Mouse (Mus musculus) E14TG2a.4 (cell line): ENCODE data around the gene Dnajc3.

Experiments used
- CTCF ChIP-seq: conservative IDR thresholded peaks from 2 replicates; pipeline ENCODE4 v1.5.1; 2014; ENCODE audit warnings: low read length
- NANOG ChIP-seq: IDR thresholded peaks from 2 replicates; pipeline ENCODE4 v1.6.1; 2014; ENCODE audit warnings: borderline replicate concordance, low read length, mixed read lengths

- TF ChIP-seq CTCF = no peak
- no peak for TF ChIP-seq NANOG
These were observed 6.6 kb upstream of the Dnajc3 start for GRCm38 (mm10) chr14:118931181-118931580.
